Mouse (Mus musculus) liver, adult 2 months (tissue): ENCODE results near the gene Rcor1. TPM values are rescaled to one million over a fixed set of nuclear protein-coding genes. Genes with fewer than 3 reads are reported as not detected.
A peak's percentile ranks its signal among the peaks of the same experiment; 100 is the strongest.

ENCODE experiments used
- DNase-seq: peaks from one replicate; pipeline ENCODE4 v3.0.0-alpha.2; 2011; ENCODE audit warnings: low read depth, low spot score; ENCODE audit errors: extremely low read depth
- H3K27ac ChIP-seq: fragments of 200-500 bp; replicated peaks from 2 replicates; pipeline ENCODE4 v1.5.1; 2012; ENCODE audit warnings: low read depth, mild to moderate bottlenecking, control low read depth, inconsistent platforms, low read length; ENCODE audit not compliant: insufficient read depth
- H3K27me3 ChIP-seq: fragments of 200-500 bp; 2 replicates; pipeline ENCODE4 v1.6.1; 2012; ENCODE audit warnings: mild to moderate bottlenecking, moderate library complexity, low read length, inconsistent platforms; ENCODE audit not compliant: control insufficient read depth, insufficient read depth
- H3K36me3 ChIP-seq: fragments of 200-500 bp; 2 replicates; pipeline ENCODE4 v1.6.1; 2012; ENCODE audit warnings: low read length, inconsistent platforms; ENCODE audit not compliant: control insufficient read depth, insufficient read depth
- H3K4me1 ChIP-seq: fragments of 200-500 bp; 2 replicates; pipeline ENCODE4 v1.6.1; 2011; ENCODE audit warnings: low read length; ENCODE audit not compliant: control insufficient read depth, insufficient read depth
- H3K4me3 ChIP-seq: fragments of 200-500 bp; 2 replicates; pipeline ENCODE4 v1.5.1; 2011; ENCODE audit warnings: low read depth, mild to moderate bottlenecking, control low read depth, low read length, moderate library complexity; ENCODE audit not compliant: insufficient read depth
- H3K79me2 ChIP-seq: fragments of 200-500 bp; 2 replicates; pipeline ENCODE4 v1.6.1; 2012; ENCODE audit warnings: inconsistent platforms, mild to moderate bottlenecking, low read length, moderate library complexity; ENCODE audit not compliant: control insufficient read depth, insufficient read depth
- H3K9ac ChIP-seq: fragments of 200-500 bp; 2 replicates; pipeline ENCODE4 v1.6.1; 2012; ENCODE audit warnings: low read depth, mild to moderate bottlenecking, control low read depth, inconsistent platforms, low read length
- CTCF ChIP-seq: fragments of 200-500 bp; IDR thresholded peaks from 2 replicates; pipeline ENCODE4 v1.5.1; 2011; ENCODE audit warnings: low read depth, low read length, control low read depth
- POLR2A ChIP-seq: fragments of 200-500 bp; IDR thresholded peaks from 2 replicates; pipeline ENCODE4 v1.6.1; 2011; ENCODE audit warnings: low read length, control low read depth; ENCODE audit not compliant: insufficient read depth; ENCODE audit errors: extremely low read depth
- WGBS: fragments of 180-500 bp; shearing (Covaris S2); methylation state at CpG from one replicate; pipeline ENCODE4 v1.1.7; 2018; 5-methylcytosine and 5-hydroxymethylcytosine counted together
- polyA plus RNA-seq: library from polyadenylated mRNA; depleted of rRNA; stranded (reverse); fragments of >200 nt; gene quantifications from 2 replicates; pipeline ENCODE4 v1.2.3, GENCODE M21; 2012
- total RNA-seq: library from RNA; depleted of rRNA; stranded (reverse); fragments of >200 nt; gene quantifications from 2 replicates; pipeline ENCODE4 v1.2.3, GENCODE M21; 2014

Gene Rcor1
- total and polyA plus RNA-seq, 2 experiments, result 4.4 to 5.3 TPM

GRCm38 (mm10) chr12:111111176-111111575, 72.0 kb downstream of the Rcor1 start:
- no peak for TF ChIP-seq POLR2A
- TF ChIP-seq CTCF, result no peak
- Histone ChIP-seq H3K27ac (no peak overlapping the region), H3K4me1 (peaks cover 5% of the 10 kb centered on the region), H3K79me2 (no peaks in the 10 kb centered on the region; the same call in 1 of the 2 replicates), H3K9ac (no peak overlapping the region), H3K36me3 (peaks cover 33% of the 10 kb centered on the region), H3K27me3 (no peaks in the 10 kb centered on the region), H3K4me3 (no peak overlapping the region)
- DNase-seq, result no peak
- 96% methylated on average over 8 of the region's 8 CpGs for WGBS

GRCm38 (mm10) chr12:111114593-111114992, 75.4 kb downstream of the Rcor1 start:
- WGBS, result 37% methylated on average over 5 of the region's 5 CpGs
- Histone ChIP-seq H3K4me3 (no peak overlapping the region), H3K4me1 (peaks cover 5% of the 10 kb centered on the region), H3K79me2 (no peaks in the 10 kb centered on the region; the same call in 1 of the 2 replicates), H3K9ac (no peak overlapping the region), H3K27me3 (no peaks in the 10 kb centered on the region), H3K36me3 (peaks cover 28% of the 10 kb centered on the region; the same call in 1 of the 2 replicates), H3K27ac (peak overlapping the region; percentile 59)
- peak; percentile 88 for DNase-seq
- TF ChIP-seq CTCF (no peak), POLR2A (no peak)

GRCm38 (mm10) chr12:111119506-111120085, 80.4 kb downstream of the Rcor1 start:
- TF ChIP-seq POLR2A (no peak), CTCF (no peak)
- no peak overlapping the region for H3K27ac ChIP-seq
- WGBS, result 98% methylated on average over 5 of the region's 5 CpGs
- H3K36me3 ChIP-seq, result peaks cover 11% of the 10 kb centered on the region; the same call in 1 of the 2 replicates
- 0 out of 2 replicates have a peak, but pooled peaks cover 2% of the 10 kb centered on the region for H3K4me1 ChIP-seq
- DNase-seq, result no peak
- H3K4me3 ChIP-seq, result no peak overlapping the region
- no peak overlapping the region for H3K9ac ChIP-seq
- no peaks in the 10 kb centered on the region for H3K27me3 ChIP-seq
- H3K79me2 ChIP-seq, result no peaks in the 10 kb centered on the region; the same call in 1 of the 2 replicates

- 90% methylated on average over 9 of the region's 9 CpGs for WGBS
Observed at GRCm38 (mm10) chr12:111120976-111121645, 82.0 kb downstream of the Rcor1 start.

GRCm38 (mm10) chr12:111122332-111122852, 83.2 kb downstream of the Rcor1 start:
- DNase-seq, result peak; percentile 66
- H3K27me3 ChIP-seq, result no peaks in the 10 kb centered on the region
- H3K79me2 ChIP-seq, result no peaks in the 10 kb centered on the region
- peaks cover 4% of the 10 kb centered on the region for H3K4me1 ChIP-seq
- no peak overlapping the region for H3K4me3 ChIP-seq
- no peak overlapping the region for H3K9ac ChIP-seq
- H3K27ac ChIP-seq, result no peak overlapping the region
- TF ChIP-seq POLR2A, result no peak
- peak; percentile 90 for TF ChIP-seq CTCF
- peaks cover 4% of the 10 kb centered on the region; the same call in 1 of the 2 replicates for H3K36me3 ChIP-seq

More at GRCm38 (mm10) chr12:111120976-111121645, 82.0 kb downstream of the Rcor1 start:
- TF ChIP-seq CTCF, result no peak
- no peak for TF ChIP-seq POLR2A
- Histone ChIP-seq H3K4me1 (peaks cover 4% of the 10 kb centered on the region), H3K4me3 (no peak overlapping the region), H3K79me2 (no peaks in the 10 kb centered on the region; the same call in 1 of the 2 replicates), H3K36me3 (peaks cover 10% of the 10 kb centered on the region; the same call in 1 of the 2 replicates), H3K27ac (no peak overlapping the region), H3K9ac (no peak overlapping the region), H3K27me3 (no peaks in the 10 kb centered on the region)
- DNase-seq, result no peak
